Mouse (Mus musculus) kidney, embryonic 16.5 days (tissue): ENCODE data around the gene Chil3. TPM values are rescaled to one million over a fixed set of nuclear protein-coding genes. Genes with fewer than 3 reads are reported as not detected.
"Not testable (repeated sequence)": the region's sequence is repeated elsewhere in the genome, so short reads cannot be mapped to it uniquely, and the experiment has no call there.

Source experiments
- ATAC-seq: fragments of 200-750 bp; cut with Nextera tagmentation; 2 replicates; pipeline ENCODE4 v1.8.0; 2017; ENCODE audit warnings: moderate TSS enrichment; ENCODE audit not compliant: low FRiP score, low TSS enrichment
- H3K27ac ChIP-seq: fragments of 300-500 bp; sonication (generic); 2 replicates; pipeline ENCODE4 v1.5.1; 2014; ENCODE audit warnings: low read length
- H3K27me3 ChIP-seq: fragments of 300-500 bp; sonication (generic); 2 replicates; pipeline ENCODE4 v1.6.1; 2014; ENCODE audit warnings: low read length, control low read depth, mixed read lengths; ENCODE audit not compliant: insufficient read depth
- H3K36me3 ChIP-seq: fragments of 300-500 bp; sonication (generic); 2 replicates; pipeline ENCODE4 v1.6.1; 2014; ENCODE audit warnings: low read length, control low read depth, mixed read lengths; ENCODE audit not compliant: insufficient read depth
- H3K4me1 ChIP-seq: fragments of 300-500 bp; sonication (generic); 2 replicates; pipeline ENCODE4 v1.6.1; 2014; ENCODE audit warnings: low read length, control low read depth, mixed read lengths; ENCODE audit not compliant: insufficient read depth
- H3K4me2 ChIP-seq: fragments of 300-500 bp; sonication (generic); replicated peaks from 2 replicates; pipeline ENCODE4 v1.6.1; 2014; ENCODE audit warnings: low read depth, low read length
- H3K4me3 ChIP-seq: fragments of 300-500 bp; sonication (generic); 2 replicates; pipeline ENCODE4 v1.5.1; 2014; ENCODE audit warnings: mild to moderate bottlenecking, low read length
- H3K9ac ChIP-seq: fragments of 300-500 bp; sonication (generic); replicated peaks from 2 replicates; pipeline ENCODE4 v1.6.1; 2014; ENCODE audit warnings: low read length
- H3K9me3 ChIP-seq: fragments of 300-500 bp; sonication (generic); 2 replicates; pipeline ENCODE4 v1.6.1; 2016; ENCODE audit warnings: low read length, control low read depth
- WGBS: fragments of 180-500 bp; shearing (Covaris S2); extraction: QIAGEN DNeasy Blood & Tissue Kit; methylation state at CpG from one replicate; pipeline ENCODE4 v1.1.7; 2014; 5-methylcytosine and 5-hydroxymethylcytosine counted together
- polyA plus RNA-seq: library from polyadenylated mRNA; unstranded; fragments of >200 nt; fragmentation: Nextera tagmentation; extraction: Ambion mirVana; gene quantifications from 2 replicates; pipeline ENCODE4 v1.2.1, GENCODE M21; 2015

The Chil3 gene
- 0.15 and 0.21 TPM in 2 replicates for polyA plus RNA-seq

DNA sequence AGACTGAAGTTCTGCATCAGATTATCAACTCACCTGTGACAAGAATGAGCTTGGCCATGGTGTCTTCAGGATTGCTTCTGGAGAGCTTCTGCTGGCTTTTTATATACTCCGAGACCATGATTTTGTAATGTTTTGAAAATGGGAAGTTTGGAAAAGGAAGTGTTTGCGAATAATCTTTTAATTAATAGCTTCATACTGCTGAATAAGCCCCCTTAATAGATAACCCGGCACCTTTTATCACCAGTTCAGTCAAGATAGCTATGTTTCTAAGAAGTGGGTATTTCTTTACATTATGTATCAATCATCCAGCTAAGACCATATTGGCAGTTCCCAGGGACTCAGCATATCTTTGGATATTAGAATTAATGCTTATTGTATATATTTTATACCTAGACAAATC is at the start of gene Chil3:
TSS of gene Chil3 (minus strand) at position 101 of the 400 bp plus-strand sequence.
- H3K4me2 ChIP-seq = no peak within 1 kb of the TSS
- no peak within 1 kb of the TSS for H3K27ac ChIP-seq
- 76% methylated on average over 3 of the region's 3 CpGs for WGBS
- H3K9ac ChIP-seq = no peak within 1 kb of the TSS
- H3K4me1 ChIP-seq = no peaks in the 10 kb centered on the region
- H3K4me3 ChIP-seq = no peak within 1 kb of the TSS
- H3K27me3 ChIP-seq = no peaks in the 10 kb centered on the region
- H3K9me3 ChIP-seq = peaks cover 6% of the 10 kb centered on the region; the same call in 1 of the 2 replicates
- ATAC-seq = no peak
- H3K36me3 ChIP-seq = no peaks in the 10 kb centered on the region

GRCm38 (mm10) chr3:106198030-106198429 is 30.7 kb upstream of the Chil3 start:
- H3K4me3 ChIP-seq = not testable (repeated sequence)

DNA sequence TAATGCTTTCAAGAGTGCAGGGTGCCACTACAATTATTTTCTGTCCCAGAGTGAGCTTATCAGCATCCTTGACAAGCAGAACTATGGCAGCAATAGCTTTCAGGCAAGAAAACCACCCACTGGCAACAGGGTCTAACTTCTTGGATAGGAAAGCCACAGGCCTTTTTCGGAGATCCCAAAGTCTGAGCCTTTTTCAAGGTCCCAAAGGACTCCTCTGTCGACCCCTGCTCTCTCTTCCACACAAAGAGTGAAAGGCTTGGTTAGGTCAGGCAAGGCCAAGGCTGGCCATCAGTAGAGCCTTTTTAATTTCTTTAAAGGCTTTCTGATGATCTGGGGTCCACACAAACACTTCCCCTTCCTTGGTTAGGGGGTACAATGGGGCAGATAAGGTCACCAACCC is 29.9 kb upstream of the Chil3 start:
- not testable (repeated sequence) for ATAC-seq, H3K4me3 ChIP-seq
- 69% methylated on average over 2 of the region's 2 CpGs for WGBS

More at GRCm38 (mm10) chr3:106198030-106198429, 30.7 kb upstream of the Chil3 start:
- not testable (repeated sequence) for H3K9ac ChIP-seq, ATAC-seq, H3K27ac ChIP-seq, H3K4me2 ChIP-seq, H3K36me3 ChIP-seq, H3K4me1 ChIP-seq, H3K27me3 ChIP-seq
- 53% methylated on average over 1 of the region's 1 CpGs for WGBS
- H3K9me3 ChIP-seq = peaks cover 16% of the 10 kb centered on the region; the same call in 1 of the 2 replicates

DNA sequence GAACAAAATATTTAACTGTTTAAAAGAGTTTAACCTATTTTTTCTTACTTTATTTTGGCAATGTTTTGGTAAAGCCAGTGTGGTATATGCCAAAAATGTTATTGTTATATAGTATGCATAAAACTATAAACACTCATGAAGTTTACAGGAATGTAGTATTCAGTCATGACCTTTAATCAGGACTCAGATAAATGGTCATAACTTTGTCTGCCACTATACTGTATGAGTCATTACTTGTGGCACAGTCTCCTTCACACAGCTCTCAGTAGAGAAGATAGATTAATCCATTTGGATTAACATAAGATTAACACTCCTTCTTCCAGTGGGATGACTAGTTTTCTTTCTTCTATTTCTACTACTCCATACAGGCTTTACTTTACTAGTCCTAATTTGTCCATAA is 28.9 kb upstream of the Chil3 start:
- H3K27ac ChIP-seq = no peak overlapping the region
- H3K4me1 ChIP-seq = no peaks in the 10 kb centered on the region
- H3K9me3 ChIP-seq = peaks cover 16% of the 10 kb centered on the region; the same call in 1 of the 2 replicates
- no peaks in the 10 kb centered on the region for H3K36me3 ChIP-seq
- no peak overlapping the region for H3K4me2 ChIP-seq
- no peak overlapping the region for H3K9ac ChIP-seq
- H3K4me3 ChIP-seq = no peak overlapping the region
- H3K27me3 ChIP-seq = no peaks in the 10 kb centered on the region
- ATAC-seq = no peak

More for the DNA sequence above, 29.9 kb upstream of the Chil3 start:
- not testable (repeated sequence) for H3K36me3 ChIP-seq, H3K4me1 ChIP-seq, H3K4me2 ChIP-seq, H3K27me3 ChIP-seq, H3K9ac ChIP-seq, H3K27ac ChIP-seq
- H3K9me3 ChIP-seq = peaks cover 16% of the 10 kb centered on the region; the same call in 1 of the 2 replicates

- no peak for ATAC-seq
- Histone ChIP-seq H3K27ac (no peak overlapping the region), H3K27me3 (no peaks in the 10 kb centered on the region), H3K9me3 (peaks cover 16% of the 10 kb centered on the region; the same call in 1 of the 2 replicates), H3K4me3 (no peak overlapping the region), H3K4me2 (no peak overlapping the region), H3K36me3 (no peaks in the 10 kb centered on the region), H3K4me1 (no peaks in the 10 kb centered on the region), H3K9ac (no peak overlapping the region)
- WGBS = 89% methylated on average over 12 of the region's 12 CpGs
These were observed 28.1 kb upstream of the Chil3 start for GRCm38 (mm10) chr3:106195486-106195885.

GRCm38 (mm10) chr3:106187991-106188390 is 20.6 kb upstream of the Chil3 start:
- ATAC-seq = 0 out of 2 replicates have a peak, but pooled peaks have one; percentile 12
- 83% methylated on average over 2 of the region's 2 CpGs for WGBS

GRCm38 (mm10) chr3:106177509-106178189 is 10.3 kb upstream of the Chil3 start:
- no peak overlapping the region for H3K4me2 ChIP-seq
- H3K27me3 ChIP-seq = no peaks in the 10 kb centered on the region
- H3K4me3 ChIP-seq = no peak overlapping the region
- no peak overlapping the region for H3K9ac ChIP-seq
- no peak overlapping the region for H3K27ac ChIP-seq
- no peaks in the 10 kb centered on the region for H3K4me1 ChIP-seq
- peaks cover 12% of the 10 kb centered on the region; the same call in 1 of the 2 replicates for H3K9me3 ChIP-seq
- H3K36me3 ChIP-seq = no peaks in the 10 kb centered on the region
- no peak for ATAC-seq
- 86% methylated on average over 13 of the region's 13 CpGs for WGBS

More at GRCm38 (mm10) chr3:106187991-106188390, 20.6 kb upstream of the Chil3 start:
- Histone ChIP-seq H3K27me3 (no peaks in the 10 kb centered on the region), H3K9ac (no peak overlapping the region), H3K4me2 (no peak overlapping the region), H3K27ac (no peak overlapping the region), H3K4me3 (no peak overlapping the region), H3K36me3 (no peaks in the 10 kb centered on the region), H3K4me1 (no peaks in the 10 kb centered on the region), H3K9me3 (peaks cover 26% of the 10 kb centered on the region)

GRCm38 (mm10) chr3:106174971-106175370 is 7.6 kb upstream of the Chil3 start:
- peaks cover 11% of the 10 kb centered on the region; the same call in 1 of the 2 replicates for H3K9me3 ChIP-seq
- not testable (repeated sequence) for H3K27ac ChIP-seq, H3K36me3 ChIP-seq, H3K4me1 ChIP-seq, H3K4me2 ChIP-seq, ATAC-seq, H3K4me3 ChIP-seq, H3K9ac ChIP-seq, H3K27me3 ChIP-seq
- WGBS = 61% methylated on average over 2 of the region's 2 CpGs

DNA sequence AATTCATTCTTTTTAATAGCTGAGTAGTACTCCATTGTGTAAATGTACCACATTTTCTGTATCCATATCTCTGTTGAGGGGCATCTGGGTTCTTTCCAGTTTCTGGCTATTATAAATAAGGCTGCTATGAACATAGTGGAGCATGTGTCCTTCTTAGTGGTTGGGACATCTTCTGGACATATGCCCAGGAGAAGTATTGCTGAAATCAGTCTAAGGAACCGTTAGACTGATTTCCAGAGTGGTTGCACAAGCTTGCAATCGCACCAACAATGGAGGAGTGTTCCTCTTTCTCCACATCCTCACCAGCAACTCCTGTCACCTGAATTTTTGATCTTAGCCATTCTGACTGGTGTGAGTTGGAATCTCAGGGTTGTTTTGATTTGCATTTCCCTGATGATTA is 5.1 kb upstream of the Chil3 start:
- not testable (repeated sequence) for H3K36me3 ChIP-seq, H3K9me3 ChIP-seq, H3K4me2 ChIP-seq, H3K4me1 ChIP-seq, H3K27me3 ChIP-seq, H3K9ac ChIP-seq, ATAC-seq, H3K27ac ChIP-seq, H3K4me3 ChIP-seq
- 62% methylated on average over 2 of the region's 2 CpGs for WGBS

DNA sequence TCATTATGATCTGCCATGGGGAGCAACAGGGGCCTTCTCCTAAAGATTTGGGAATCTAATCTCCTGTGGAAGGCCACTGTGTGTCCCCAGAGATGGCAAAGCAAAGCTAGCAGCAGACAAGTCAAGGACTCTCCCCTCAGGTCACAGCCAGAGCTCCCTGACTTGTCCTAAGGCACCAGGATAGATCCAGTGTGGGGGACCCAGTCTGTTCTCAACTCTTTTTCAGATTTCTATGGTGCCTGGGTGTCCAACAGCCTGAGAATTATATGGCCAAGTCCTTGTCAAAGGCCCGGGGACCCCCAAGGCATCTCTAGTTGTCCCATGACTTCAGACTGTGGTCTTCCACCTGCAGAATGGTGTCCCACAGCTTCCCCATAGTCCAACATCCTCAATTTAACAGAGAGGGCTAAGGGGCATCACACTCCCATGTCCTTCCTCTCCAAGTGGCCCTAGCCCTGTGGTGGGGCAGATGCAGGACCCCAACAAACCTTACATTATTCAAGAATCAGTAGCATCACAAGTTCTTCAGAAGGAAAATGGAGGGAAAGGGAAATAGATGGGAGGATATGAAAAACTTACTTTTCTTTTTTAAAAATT is 3.9 kb upstream of the Chil3 start:
- Histone ChIP-seq H3K4me2 (no peak overlapping the region), H3K9ac (no peak overlapping the region), H3K4me1 (no peaks in the 10 kb centered on the region), H3K4me3 (no peak overlapping the region), H3K36me3 (no peaks in the 10 kb centered on the region), H3K9me3 (peaks cover 3% of the 10 kb centered on the region; the same call in 1 of the 2 replicates), H3K27ac (no peak overlapping the region), H3K27me3 (no peaks in the 10 kb centered on the region)
- 0 out of 2 replicates have a peak, but pooled peaks have one; percentile 31 for ATAC-seq
- 83% methylated on average over 1 of the region's 1 CpGs for WGBS
